Mouse (Mus musculus) stomach, embryonic 16.5 days (tissue): ENCODE results near the gene Faah. TPM values are rescaled to one million over a fixed set of nuclear protein-coding genes. Genes with fewer than 3 reads are reported as not detected.

ENCODE experiments used
- ATAC-seq: fragments of 200-750 bp; cut with Nextera tagmentation; 2 replicates; pipeline ENCODE4 v1.8.0; 2017; ENCODE audit warnings: moderate number of reproducible peaks, moderate TSS enrichment; ENCODE audit not compliant: insufficient read depth, low FRiP score
- H3K27ac ChIP-seq: fragments of 300-500 bp; sonication (generic); 2 replicates; pipeline ENCODE4 v1.5.1; 2014; ENCODE audit warnings: low read length
- H3K27me3 ChIP-seq: fragments of 300-500 bp; sonication (generic); 2 replicates; pipeline ENCODE4 v1.6.1; 2014; ENCODE audit warnings: low read length, control low read depth, mixed read lengths; ENCODE audit not compliant: control insufficient read depth, insufficient read depth
- H3K36me3 ChIP-seq: fragments of 300-500 bp; sonication (generic); 2 replicates; pipeline ENCODE4 v1.6.1; 2014; ENCODE audit warnings: low read length; ENCODE audit not compliant: control insufficient read depth, insufficient read depth
- H3K4me1 ChIP-seq: fragments of 300-500 bp; sonication (generic); 2 replicates; pipeline ENCODE4 v1.6.1; 2014; ENCODE audit warnings: low read length, control low read depth, mixed read lengths; ENCODE audit not compliant: control insufficient read depth, insufficient read depth
- H3K4me2 ChIP-seq: fragments of 300-500 bp; sonication (generic); 2 replicates; pipeline ENCODE4 v1.6.1; 2014; ENCODE audit warnings: low read depth, low read length, mixed read lengths
- H3K4me3 ChIP-seq: fragments of 300-500 bp; sonication (generic); replicated peaks from 2 replicates; pipeline ENCODE4 v1.5.1; 2014; ENCODE audit warnings: mild to moderate bottlenecking, low read length
- H3K9ac ChIP-seq: fragments of 300-500 bp; sonication (generic); 2 replicates; pipeline ENCODE4 v1.6.1; 2014; ENCODE audit warnings: low read length
- H3K9me3 ChIP-seq: fragments of 300-500 bp; sonication (generic); replicated peaks from 2 replicates; pipeline ENCODE4 v1.6.1; 2016; ENCODE audit warnings: low read length, control low read depth; ENCODE audit not compliant: control insufficient read depth
- WGBS: fragments of 180-500 bp; shearing (Covaris S2); extraction: QIAGEN DNeasy Blood & Tissue Kit; methylation state at CpG from one replicate; pipeline ENCODE4 v1.1.7; 2014; 5-methylcytosine and 5-hydroxymethylcytosine counted together
- polyA plus RNA-seq: library from polyadenylated mRNA; unstranded; fragments of >200 nt; fragmentation: Nextera tagmentation; extraction: Ambion mirVana; gene quantifications from 2 replicates; pipeline ENCODE4 v1.2.1, GENCODE M21; 2015

Faah gene
- polyA plus RNA-seq, 1 experiment from 2014 or later = 15.9 TPM

DNA sequence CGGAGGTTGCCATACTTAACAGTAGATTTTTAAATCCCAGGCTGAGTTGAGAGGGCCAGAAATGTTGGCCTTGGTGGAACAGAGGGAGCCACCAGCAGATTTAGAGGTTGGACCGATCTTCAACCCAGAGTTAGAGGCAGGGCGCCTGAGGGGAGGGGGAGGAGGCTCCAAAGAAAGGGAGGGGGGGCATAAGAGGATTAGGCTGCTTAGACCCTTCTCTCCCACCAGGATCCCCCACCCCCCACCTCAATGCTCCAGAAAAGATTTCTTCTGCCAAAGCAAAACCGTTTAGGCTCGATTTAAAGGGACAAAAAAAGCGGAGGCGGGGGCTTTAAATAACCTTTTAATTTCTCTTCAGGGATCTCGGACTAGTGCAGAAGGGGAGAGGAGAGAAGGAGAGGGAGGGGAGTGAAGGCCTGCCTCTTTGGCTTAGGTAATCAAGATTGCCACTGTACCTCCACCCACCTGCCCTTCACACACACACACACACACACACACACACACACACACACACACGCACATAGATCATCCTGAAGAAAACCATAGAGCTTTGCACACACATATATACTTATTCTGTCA lies 76.4 kb downstream of the Faah start:
- H3K4me3 ChIP-seq = no peak overlapping the region
- ATAC-seq = no peak
- WGBS = 8% methylated on average over 9 of the region's 9 CpGs
- peaks cover 11% of the 10 kb centered on the region; the same call in 1 of the 2 replicates for H3K4me1 ChIP-seq
- no peak overlapping the region for H3K9ac ChIP-seq
- no peak overlapping the region for H3K27ac ChIP-seq
- no peaks in the 10 kb centered on the region for H3K9me3 ChIP-seq
- no peak overlapping the region for H3K4me2 ChIP-seq
- H3K36me3 ChIP-seq = no peaks in the 10 kb centered on the region
- H3K27me3 ChIP-seq = peaks cover 98% of the 10 kb centered on the region

DNA sequence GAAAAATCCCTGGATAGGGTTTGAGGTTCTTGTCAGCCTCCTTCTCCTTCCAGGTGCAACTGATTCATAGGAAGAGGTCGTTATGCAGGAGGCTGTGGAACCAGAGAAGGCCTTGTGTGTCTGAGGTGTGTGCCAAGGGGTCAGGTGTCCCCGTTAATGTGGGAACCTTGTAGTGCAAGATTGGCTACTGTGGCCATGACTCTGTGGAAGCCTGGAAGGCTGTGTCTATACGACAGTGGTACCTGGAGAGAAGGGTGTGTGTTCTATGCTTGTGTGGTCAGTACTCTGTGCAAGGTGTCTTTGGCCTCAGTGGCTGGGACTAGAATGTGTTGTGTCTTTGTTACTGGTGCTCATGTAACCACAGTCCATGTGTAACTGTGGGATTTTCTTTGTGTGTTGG lies 77.0 kb downstream of the Faah start:
- H3K9ac ChIP-seq = no peak overlapping the region
- peaks cover 98% of the 10 kb centered on the region for H3K27me3 ChIP-seq
- no peak overlapping the region for H3K4me2 ChIP-seq
- H3K27ac ChIP-seq = no peak overlapping the region
- no peak for ATAC-seq
- 7% methylated on average over 3 of the region's 3 CpGs for WGBS
- H3K9me3 ChIP-seq = no peaks in the 10 kb centered on the region
- no peak overlapping the region for H3K4me3 ChIP-seq
- no peaks in the 10 kb centered on the region for H3K36me3 ChIP-seq
- peaks cover 11% of the 10 kb centered on the region; the same call in 1 of the 2 replicates for H3K4me1 ChIP-seq

DNA sequence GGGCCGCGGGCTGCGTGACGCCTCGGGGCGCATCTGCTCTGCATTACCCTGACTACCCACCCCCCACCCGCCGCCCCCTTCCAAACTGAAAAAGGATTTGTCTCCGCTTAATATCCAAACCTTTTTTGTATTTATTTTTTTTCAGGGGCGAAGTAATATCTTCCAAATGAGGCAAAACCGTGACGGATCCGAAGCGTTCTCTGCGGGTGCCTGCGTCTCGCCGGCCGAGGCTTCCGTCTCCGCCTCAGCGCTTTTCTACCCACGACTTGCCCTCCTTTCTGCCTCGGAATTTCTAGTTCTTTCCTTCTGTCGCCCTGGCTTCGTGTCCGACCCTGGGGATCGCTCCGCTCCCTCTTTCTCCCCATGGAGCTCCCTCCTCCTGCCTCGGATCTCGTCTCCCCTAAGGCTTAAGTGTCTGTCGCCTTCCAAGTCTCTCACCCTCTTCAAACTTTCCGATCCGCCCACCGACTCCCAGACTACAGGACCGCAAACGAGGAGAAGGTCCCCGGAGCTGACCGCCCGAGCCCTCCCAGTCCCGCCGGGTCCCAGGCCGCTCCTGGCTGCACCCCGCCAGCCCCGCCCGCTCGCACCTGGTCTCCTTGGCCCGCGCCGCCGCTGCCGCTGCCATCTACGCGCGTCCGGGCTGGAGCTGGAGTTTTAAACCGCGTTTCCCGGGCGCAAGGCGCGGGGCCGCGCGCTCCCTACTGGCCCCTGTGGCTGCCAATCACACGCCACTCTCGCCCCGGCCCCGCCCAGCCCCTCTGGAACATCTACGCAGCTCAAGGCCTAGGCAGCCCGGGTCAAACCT lies 78.2 kb downstream of the Faah start, which contains the start of gene Dmbx1:
TSS of gene Dmbx1 (minus strand) at position 632 of the 808 bp plus-strand sequence.
- no peak within 1 kb of the TSS for H3K9ac ChIP-seq
- peak within 1 kb of the TSS; percentile 37 for H3K4me3 ChIP-seq
- peak; percentile 44; the same call in 1 of the 2 replicates for ATAC-seq
- H3K4me1 ChIP-seq = peaks cover 11% of the 10 kb centered on the region; the same call in 1 of the 2 replicates
- no peaks in the 10 kb centered on the region for H3K9me3 ChIP-seq
- H3K27ac ChIP-seq = no peak within 1 kb of the TSS
- peaks cover 98% of the 10 kb centered on the region for H3K27me3 ChIP-seq
- under 1% methylated on average over 70 of the region's 71 CpGs for WGBS
- no peaks in the 10 kb centered on the region for H3K36me3 ChIP-seq
- peak within 1 kb of the TSS; percentile 55 for H3K4me2 ChIP-seq

DNA sequence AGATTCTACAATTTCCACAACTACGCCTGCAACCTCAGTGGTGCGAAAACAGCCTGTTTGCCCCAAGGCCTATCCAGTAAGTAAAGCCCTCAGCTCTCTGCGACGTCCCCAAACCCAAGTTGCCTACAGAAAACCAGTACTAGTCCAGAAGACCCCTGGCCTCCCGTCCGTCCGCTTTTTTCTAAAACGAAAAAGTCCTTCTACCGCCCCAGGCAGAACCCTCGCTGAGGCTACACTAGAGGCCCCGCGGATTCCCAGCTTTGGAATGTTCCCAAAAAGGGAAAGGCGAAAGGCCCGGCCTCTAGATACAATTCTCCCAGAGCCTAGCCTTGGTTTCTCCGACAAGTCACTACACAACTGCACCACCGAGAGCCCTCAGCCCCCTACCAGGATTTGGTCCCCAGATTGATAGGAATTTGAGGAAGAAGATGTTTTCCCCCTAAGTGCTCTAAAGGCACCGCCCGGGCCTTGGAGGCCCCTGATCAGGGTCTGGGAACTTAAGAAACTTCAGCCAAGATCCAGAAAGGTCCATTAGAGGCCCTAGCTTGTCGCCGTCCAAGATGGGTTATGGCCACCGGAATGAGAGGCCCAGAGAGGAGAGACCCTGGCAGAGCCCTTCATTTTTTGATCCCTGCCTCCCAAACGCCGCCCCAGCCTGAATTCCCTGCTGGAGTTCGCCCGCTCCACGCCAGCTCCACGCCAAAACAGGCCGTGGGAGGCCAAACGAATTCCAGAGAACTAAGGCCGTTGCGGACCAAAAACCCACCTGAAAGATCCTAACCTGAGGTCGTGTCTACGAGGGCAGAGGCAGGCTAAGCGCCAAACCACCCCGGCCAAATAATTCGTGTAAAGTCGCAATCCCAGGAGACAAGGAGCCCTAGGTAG lies 79.2 kb downstream of the Faah start:
- 3% methylated on average over 37 of the region's 37 CpGs for WGBS
- Histone ChIP-seq H3K27ac (no peak overlapping the region), H3K36me3 (no peaks in the 10 kb centered on the region), H3K27me3 (peaks cover 98% of the 10 kb centered on the region), H3K4me1 (peaks cover 11% of the 10 kb centered on the region; the same call in 1 of the 2 replicates), H3K4me2 (no peak overlapping the region), H3K9ac (no peak overlapping the region), H3K9me3 (no peaks in the 10 kb centered on the region), H3K4me3 (no peak overlapping the region)
- ATAC-seq = no peak

DNA sequence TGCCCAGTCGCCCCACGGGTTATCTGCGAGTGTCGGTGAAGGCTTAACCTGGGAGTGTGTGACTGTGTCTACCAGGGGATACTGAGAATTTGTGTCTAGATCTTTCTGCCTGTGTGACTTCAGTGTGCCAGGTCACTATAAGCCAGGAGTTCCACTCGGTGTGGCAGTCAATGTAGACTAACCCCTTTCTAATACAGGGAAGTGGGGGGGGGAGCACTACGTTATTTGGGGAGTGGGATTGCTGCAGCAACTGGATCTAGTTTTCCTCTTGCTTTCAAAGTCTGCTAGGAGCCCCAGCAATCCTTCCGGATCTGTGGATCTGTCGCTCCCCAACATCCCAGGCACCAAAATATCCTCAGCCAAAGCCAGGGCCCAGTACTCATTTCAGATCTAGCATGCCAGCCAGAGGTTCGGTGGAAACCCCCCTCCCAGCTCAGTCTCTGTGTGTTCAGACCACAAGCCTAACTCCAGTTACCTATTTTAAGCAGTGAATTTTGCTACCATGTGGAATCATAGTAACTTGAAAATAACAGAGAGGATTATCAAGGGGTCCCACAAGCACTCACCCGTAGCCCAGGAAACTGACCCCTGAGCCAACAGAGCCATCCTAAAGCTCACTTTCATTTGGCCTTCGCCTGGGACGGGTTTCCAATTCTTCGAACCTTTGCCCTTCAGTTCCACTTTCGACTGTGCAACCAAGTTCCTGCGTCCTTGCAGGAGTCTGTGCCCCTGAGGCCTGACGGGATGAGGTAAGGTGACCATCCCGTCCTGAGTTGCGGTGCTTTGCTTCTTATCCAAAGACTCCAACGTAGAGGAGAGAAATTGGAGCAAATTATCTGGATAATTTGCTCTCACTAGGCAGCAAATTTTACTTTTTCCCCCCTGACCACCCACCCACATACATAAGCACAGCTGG lies 80.4 kb downstream of the Faah start:
- no peaks in the 10 kb centered on the region for H3K36me3 ChIP-seq
- H3K4me2 ChIP-seq = no peak overlapping the region
- ATAC-seq = no peak
- WGBS = 8% methylated on average over 19 of the region's 19 CpGs
- no peak overlapping the region for H3K27ac ChIP-seq
- no peaks in the 10 kb centered on the region for H3K9me3 ChIP-seq
- H3K4me1 ChIP-seq = peaks cover 11% of the 10 kb centered on the region; the same call in 1 of the 2 replicates
- peaks cover 98% of the 10 kb centered on the region for H3K27me3 ChIP-seq
- no peak overlapping the region for H3K9ac ChIP-seq
- H3K4me3 ChIP-seq = no peak overlapping the region

DNA sequence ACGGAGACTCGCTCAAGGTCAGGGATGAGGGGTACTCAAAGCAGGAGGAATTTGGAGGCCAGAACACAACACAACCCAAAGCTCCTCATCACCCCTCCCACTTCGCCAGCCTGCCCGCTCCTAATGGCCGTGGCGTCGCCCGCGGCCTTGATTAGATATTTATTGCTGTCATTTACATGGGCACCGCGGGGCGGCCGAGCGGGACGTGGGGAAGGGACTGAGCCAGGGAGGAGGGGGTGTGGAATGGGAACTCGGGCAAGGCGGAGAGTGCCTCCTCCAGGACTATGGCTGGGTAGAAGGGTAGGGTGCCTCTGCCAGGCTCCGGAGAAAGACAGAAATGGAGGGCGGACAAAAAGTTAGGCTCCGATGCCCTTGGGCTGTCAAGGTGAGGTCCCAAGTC lies 81.1 kb downstream of the Faah start:
- no peak overlapping the region for H3K4me3 ChIP-seq
- H3K4me2 ChIP-seq = no peak overlapping the region
- no peak overlapping the region for H3K27ac ChIP-seq
- H3K36me3 ChIP-seq = no peaks in the 10 kb centered on the region
- WGBS = 2% methylated on average over 20 of the region's 20 CpGs
- H3K9ac ChIP-seq = no peak overlapping the region
- H3K27me3 ChIP-seq = peaks cover 98% of the 10 kb centered on the region
- H3K9me3 ChIP-seq = no peaks in the 10 kb centered on the region
- peaks cover 11% of the 10 kb centered on the region; the same call in 1 of the 2 replicates for H3K4me1 ChIP-seq
- ATAC-seq = no peak

DNA sequence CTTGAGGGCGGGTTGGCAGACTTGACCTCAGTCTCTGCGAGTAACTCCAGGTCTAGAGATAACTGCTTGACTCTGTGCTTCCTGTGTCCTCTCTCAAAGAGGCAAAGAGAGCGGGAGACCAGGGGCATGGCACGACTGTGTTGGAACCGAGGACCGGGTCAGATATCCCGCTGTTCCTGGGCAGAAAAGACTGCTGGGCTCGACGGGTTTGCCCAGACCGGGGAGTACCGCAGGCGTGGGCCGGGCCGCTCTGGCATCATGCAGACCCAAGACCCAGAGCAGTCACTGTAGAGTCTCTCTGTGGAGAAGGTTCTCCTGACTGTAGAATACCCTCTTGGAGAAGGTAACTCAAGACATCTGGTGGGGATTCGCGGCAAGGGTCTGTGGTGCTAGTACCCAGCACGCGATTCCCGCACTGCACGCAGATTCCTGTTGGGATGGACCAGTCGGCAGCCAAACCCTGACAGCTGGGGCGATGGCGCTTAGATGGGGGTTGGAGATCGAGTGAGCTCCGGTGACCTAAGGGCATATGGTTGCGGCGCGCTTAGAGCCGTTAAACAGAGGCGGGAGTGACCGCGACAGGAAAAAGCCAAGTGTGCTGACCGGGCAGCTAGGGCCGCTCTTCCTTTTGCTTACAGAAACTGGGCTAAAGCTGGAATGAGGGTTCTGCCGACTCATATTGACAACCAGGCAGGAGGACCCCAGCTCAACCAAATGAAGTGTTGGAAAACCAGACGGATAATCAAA lies 81.7 kb downstream of the Faah start:
- Histone ChIP-seq H3K9ac (no peak overlapping the region), H3K4me3 (no peak overlapping the region)
- WGBS = under 1% methylated on average over 36 of the region's 36 CpGs

More for the DNA sequence above, 81.7 kb downstream of the Faah start:
- no peak overlapping the region for H3K4me2 ChIP-seq
- no peaks in the 10 kb centered on the region for H3K9me3 ChIP-seq
- H3K27ac ChIP-seq = no peak overlapping the region
- H3K36me3 ChIP-seq = no peaks in the 10 kb centered on the region
- no peak; the same call in 1 of the 2 replicates for ATAC-seq
- peaks cover 11% of the 10 kb centered on the region; the same call in 1 of the 2 replicates for H3K4me1 ChIP-seq
- peaks cover 96% of the 10 kb centered on the region for H3K27me3 ChIP-seq
